Mouse (Mus musculus) C3H10T1/2 (cell line): ENCODE data around the gene Tln1. TPM values are rescaled to one million over a fixed set of nuclear protein-coding genes. Genes with fewer than 3 reads are reported as not detected.

Source experiments
- polyA plus RNA-seq, 2 experiments: library from polyadenylated mRNA; unstranded; fragments of >200 nt; fragmentation: generic; extraction: Trizol; gene quantifications; one replicate each; pipeline ENCODE4 v1.2.1; 2012; ENCODE audit warnings: missing spikeins in 2 of 2

Tln1 gene
- 100 to 1,000 TPM in 1 of 2 experiments, 10 to 100 TPM in 1; 65.6 to 138 TPM for polyA plus RNA-seq

GRCm38 (mm10) chr4:43561997-43562768 lies at the start of gene Tln1, which contains the start of gene Creb3:
Gene Tln1 (minus strand): TSS chr4:43562691.
Gene Creb3 (plus strand): TSS chr4:43562332.

GRCm38 (mm10) chr4:43584444-43585416 lies 22.2 kb upstream of the Tln1 start, which contains the start of gene Msmp:
Gene Msmp (minus strand): TSS chr4:43584494.

GRCm38 (mm10) chr4:43578376-43579204 lies 16.1 kb upstream of the Tln1 start, which contains the start of the genes Rgp1 and Gba2:
Gene Rgp1 (plus strand): TSS chr4:43578715.
Gene Gba2 (minus strand): TSS chr4:43578873.

GRCm38 (mm10) chr4:43506536-43507185 lies 55.8 kb downstream of the Tln1 start, which contains the start of gene Car9:
Gene Car9 (plus strand): TSS chr4:43506966.

GRCm38 (mm10) chr4:43499407-43500333 lies 62.8 kb downstream of the Tln1 start, which contains the start of gene Arhgef39:
Gene Arhgef39 (minus strand): TSS chr4:43499695.

GRCm38 (mm10) chr4:43492821-43493185 lies 69.7 kb downstream of the Tln1 start, which contains the start of gene Ccdc107:
Gene Ccdc107 (plus strand): TSS chr4:43492900.

GRCm38 (mm10) chr4:43483535-43484091 lies 78.9 kb downstream of the Tln1 start, which contains the start of gene Sit1:
Gene Sit1 (minus strand): TSS chr4:43483734.

Other genes with a start within 250 kb of the Tln1 start
- 10 to 100 TPM in 1 of 2 experiments, 1 to 10 TPM in 1; 5.0 to 18.4 TPM for gene Rusc2, start 180.7 kb downstream of the Tln1 start, polyA plus RNA-seq
- gene Fam166b, start 133.6 kb downstream of the Tln1 start, polyA plus RNA-seq = under 1 TPM in 1 of 2 experiments, not detected in 1; 0.12 TPM
- 10 to 100 TPM; 25.8 to 40.4 TPM for gene Tesk1, start 120.8 kb downstream of the Tln1 start, polyA plus RNA-seq
- gene Cd72, start 108.1 kb downstream of the Tln1 start, polyA plus RNA-seq = 1 to 10 TPM in 1 of 2 experiments, under 1 TPM in 1; 0.41 to 1.7 TPM
- not detected for gene Sit1, start 79.0 kb downstream of the Tln1 start, polyA plus RNA-seq
- gene Ccdc107, start 69.8 kb downstream of the Tln1 start, polyA plus RNA-seq = 100 to 1,000 TPM; 103 to 155 TPM
- 10 to 100 TPM in 1 of 2 experiments, 1 to 10 TPM in 1; 7.5 to 26.7 TPM for gene Arhgef39, start 63.0 kb downstream of the Tln1 start, polyA plus RNA-seq
- 10 to 100 TPM in 1 of 2 experiments, under 1 TPM in 1; 0.13 to 14.9 TPM for gene Car9, start 55.7 kb downstream of the Tln1 start, polyA plus RNA-seq
- 100 to 1,000 TPM; 317 to 365 TPM for gene Tpm2, start 38.9 kb downstream of the Tln1 start, polyA plus RNA-seq
- 10 to 100 TPM; 42.0 to 72.5 TPM for gene Creb3, start 359 bp downstream of the Tln1 start, polyA plus RNA-seq
- gene Rgp1, start 16.0 kb upstream of the Tln1 start, polyA plus RNA-seq = 10 to 100 TPM in 1 of 2 experiments, 1 to 10 TPM in 1; 8.5 to 22.7 TPM
- 10 to 100 TPM in 1 of 2 experiments, 1 to 10 TPM in 1; 2.0 to 10.2 TPM for gene Gba2, start 16.2 kb upstream of the Tln1 start, polyA plus RNA-seq
- gene Msmp, start 21.8 kb upstream of the Tln1 start, polyA plus RNA-seq = under 1 TPM in 1 of 2 experiments, not detected in 1; 0.09 TPM
- 10 to 100 TPM in 1 of 2 experiments, 1 to 10 TPM in 1; 5.4 to 63.4 TPM for gene Npr2, start 69.2 kb upstream of the Tln1 start, polyA plus RNA-seq
- under 1 TPM; 0.02 to 0.26 TPM for gene Spag8, start 90.9 kb upstream of the Tln1 start, polyA plus RNA-seq
- gene Hint2, start 93.8 kb upstream of the Tln1 start, polyA plus RNA-seq = 100 to 1,000 TPM in 1 of 2 experiments, 10 to 100 TPM in 1; 99.0 to 148 TPM
- gene Tmem8b, start 106.3 kb upstream of the Tln1 start, polyA plus RNA-seq = 1 to 10 TPM in 1 of 2 experiments, under 1 TPM in 1; 0.16 to 3.7 TPM
- 1 to 10 TPM; 3.9 to 6.0 TPM for gene Fam221b, start 106.5 kb upstream of the Tln1 start, polyA plus RNA-seq
- gene Olfr70, start 138.1 kb upstream of the Tln1 start, polyA plus RNA-seq = under 1 TPM in 1 of 2 experiments, not detected in 1; 0.01 TPM
- not detected for gene Olfr71, start 147.6 kb upstream of the Tln1 start, polyA plus RNA-seq
- gene Hrct1, start 164.5 kb upstream of the Tln1 start, polyA plus RNA-seq = 1 to 10 TPM; 2.0 to 2.5 TPM
- under 1 TPM; 0.01 to 0.02 TPM for gene Spaar, start 167.3 kb upstream of the Tln1 start, polyA plus RNA-seq
- not detected for gene Olfr159, start 208.3 kb upstream of the Tln1 start, polyA plus RNA-seq